Mouse (Mus musculus): ENCODE data around the gene Iah1.

The Iah1 gene

DNA sequence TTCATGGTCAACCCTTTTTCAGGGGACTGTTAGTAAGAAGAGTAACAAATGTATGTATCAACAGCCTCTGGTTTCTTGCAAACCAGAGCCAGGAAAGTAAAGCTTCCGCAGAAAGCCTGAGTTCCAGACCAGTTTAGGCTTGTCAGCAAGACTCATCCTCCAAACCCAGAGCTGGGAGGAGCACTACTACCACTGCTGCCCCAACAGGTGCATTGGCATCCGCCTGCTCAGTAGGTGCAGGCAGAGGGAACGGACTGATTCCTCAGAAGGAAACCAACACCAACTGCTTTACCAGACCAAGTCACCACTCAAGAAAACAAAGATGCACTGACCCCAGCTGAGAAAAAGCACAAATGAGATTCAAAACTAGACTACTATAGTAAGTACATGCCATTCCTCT lies 47.0 kb downstream of the Iah1 start:
- in situ Hi-C loops (cut with MboI; ENCODE audit: unreplicated experiment in 2 of 2): no loop called here

DNA sequence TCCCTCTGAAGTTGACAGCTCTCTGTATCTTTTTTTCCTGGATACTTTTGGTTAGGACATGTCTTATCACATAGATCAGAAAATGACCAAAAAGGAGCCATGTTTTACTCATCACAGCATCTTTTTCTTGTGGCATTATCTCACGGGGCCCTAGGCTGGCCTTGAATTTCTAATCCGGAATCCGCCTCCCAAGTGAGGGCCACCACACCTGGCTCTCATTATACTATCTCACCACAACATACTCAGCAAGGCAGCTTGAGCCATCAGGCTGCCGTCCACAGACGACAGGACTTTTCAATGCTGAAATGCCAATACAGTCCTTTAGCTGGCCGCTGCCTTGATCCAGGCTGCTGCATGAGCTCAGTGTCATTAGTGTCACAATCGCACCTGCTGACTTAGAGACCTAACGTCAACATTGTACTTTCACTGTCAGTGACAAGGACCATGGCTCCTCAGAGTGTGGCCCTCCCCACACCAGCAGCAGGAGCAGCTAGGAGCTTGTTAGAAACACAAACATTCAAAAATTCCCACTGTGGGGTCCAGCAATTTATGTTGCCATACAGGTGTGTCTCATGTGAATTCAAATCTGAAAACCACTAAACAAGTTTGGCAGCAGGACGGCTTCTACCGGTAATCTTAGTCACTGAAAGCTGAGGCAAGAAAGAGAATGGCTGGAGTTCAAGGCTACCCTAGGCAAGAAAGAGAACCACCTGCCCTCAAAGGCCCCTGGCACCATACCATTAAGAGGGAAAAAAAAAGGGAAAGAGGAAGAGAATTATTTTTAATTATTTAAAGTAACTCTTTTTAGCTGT lies 48.6 kb downstream of the Iah1 start:
- in situ Hi-C loops (cut with MboI; ENCODE audit: unreplicated experiment in 2 of 2): no loop called here

DNA sequence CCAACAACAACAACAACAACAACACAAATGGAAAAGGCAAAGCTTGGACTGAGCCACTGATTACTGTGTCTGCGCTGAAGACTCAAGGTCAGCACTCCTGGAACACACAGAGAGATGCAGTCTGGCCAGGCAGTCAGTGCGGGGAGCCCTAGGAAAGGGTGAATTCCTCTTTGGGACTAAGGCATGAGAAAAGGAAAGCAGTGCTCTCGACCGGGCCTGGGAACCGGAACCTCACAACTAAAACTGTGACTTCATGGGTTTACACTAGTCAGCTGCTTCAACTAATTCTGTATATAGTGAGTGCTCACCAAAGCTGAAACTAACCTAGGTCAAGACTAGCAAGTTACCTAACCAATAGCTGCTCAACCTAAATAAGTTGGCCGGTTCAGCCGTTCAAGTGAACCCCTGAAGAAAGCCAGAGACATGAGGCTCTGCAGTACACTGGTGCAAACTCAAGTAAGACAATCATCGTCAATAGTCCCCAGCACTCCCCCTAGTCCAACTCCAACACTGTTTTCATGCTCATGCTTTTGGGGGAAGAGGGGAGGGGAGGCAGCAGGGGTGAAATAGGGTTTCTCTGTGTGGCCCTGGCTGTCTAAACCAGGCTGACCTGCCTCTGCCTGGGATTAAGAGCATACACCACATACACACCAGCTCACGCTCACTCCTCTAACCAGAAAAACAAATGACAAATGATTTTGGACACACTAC lies 52.3 kb downstream of the Iah1 start:
- in situ Hi-C loops (cut with MboI; ENCODE audit: unreplicated experiment in 2 of 2): no loop called here

DNA sequence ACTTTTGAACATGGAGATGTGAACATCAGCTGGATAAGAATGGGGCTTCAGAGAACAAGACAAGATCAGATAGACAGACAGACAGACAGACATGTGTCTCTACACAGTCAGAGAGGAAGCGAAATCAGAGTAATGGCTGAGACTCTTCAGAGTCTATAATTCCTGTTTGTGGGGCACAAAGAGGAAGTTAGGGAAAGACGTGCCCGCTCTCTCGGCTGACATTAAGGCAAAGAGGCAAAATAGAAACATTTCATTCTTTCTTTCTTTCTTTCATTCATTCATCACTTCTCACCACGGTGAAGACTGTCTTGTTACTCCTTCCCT lies 52.9 kb downstream of the Iah1 start:
- in situ Hi-C loops (cut with MboI; ENCODE audit: unreplicated experiment in 2 of 2): no loop called here

DNA sequence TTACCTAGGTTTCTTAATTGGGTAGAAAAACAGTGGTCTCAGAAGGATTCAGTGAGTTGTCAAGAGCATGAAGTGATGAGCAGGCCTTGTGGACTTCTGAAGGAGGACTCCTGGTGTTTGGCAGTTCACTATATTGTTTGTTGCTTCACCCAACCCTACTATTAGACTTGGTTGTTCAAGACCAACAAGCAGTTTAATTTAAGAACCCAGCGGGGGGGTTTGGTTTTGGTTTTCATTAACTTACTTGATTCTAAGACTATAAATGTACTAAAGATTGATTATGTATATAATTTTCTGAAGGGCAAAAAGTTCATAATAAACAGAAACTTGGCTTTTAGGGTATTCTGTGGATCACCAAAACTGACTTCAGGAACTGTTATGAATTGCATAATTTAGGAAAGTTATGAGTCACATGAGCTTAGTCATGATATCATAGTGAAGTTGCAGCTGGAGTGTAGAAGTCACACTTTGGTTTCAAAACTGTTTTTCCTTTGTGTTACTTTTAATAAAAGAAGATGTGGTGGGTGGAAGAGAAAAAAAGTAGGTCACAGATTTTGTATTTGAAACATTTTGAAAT lies 53.9 kb downstream of the Iah1 start:
- in situ Hi-C loops (cut with MboI; ENCODE audit: unreplicated experiment in 2 of 2): loop anchor here (5.0 to 10.0 kb wide), 5 partner anchors 47 to 175 kb away; partner anchors contain the start of genes Cpsf3 (in 2 of the 2), Itgb1bp1 (in 2 of the 2) and Ywhaq (in 1 of the 2)

DNA sequence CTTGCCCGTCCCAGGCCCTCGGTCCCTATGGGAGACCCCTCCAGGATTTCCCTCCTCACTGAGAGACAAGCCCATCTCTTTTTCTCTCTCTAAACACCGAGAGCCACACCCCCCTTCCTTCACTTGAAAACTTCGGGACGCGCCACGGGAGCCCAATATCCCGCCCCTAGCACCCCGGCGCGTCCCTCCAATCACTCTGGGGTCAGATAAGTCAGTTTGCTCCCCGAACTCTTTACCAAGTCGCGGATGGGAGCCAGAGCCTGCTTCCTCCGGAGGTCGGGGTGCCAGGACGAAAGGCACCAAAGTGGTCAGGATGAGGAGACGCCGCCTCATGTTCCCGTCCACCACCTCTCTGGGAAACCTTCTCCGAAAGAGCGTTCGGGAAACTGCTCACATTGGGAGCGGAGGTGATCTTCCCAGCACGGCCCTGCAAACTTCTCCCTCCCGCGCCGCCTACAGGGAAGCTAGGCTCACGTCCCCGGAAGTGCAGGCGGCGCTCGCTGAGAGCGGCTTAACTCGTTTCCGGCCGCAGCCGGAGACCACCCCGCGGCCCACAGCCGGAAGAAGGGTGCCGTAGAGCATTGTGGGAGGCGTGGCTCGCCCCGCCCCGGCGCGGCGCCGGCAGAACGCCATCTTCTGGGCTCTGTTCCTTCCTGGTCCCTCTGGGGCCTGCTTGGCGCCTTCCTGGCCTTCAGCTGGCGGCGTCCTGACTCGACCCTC lies 57.1 kb downstream of the Iah1 start, which contains the start of gene Adam17:
Gene Adam17 (minus strand): TSS at position 533 of the 720 bp plus-strand sequence.
- in situ Hi-C loops (cut with MboI; ENCODE audit: unreplicated experiment in 2 of 2): loop anchor here (5.0 to 10.0 kb wide), 5 partner anchors 44 to 172 kb away; partner anchors contain the start of genes Cpsf3 (in 2 of the 2), Itgb1bp1 (in 2 of the 2) and Ywhaq (in 1 of the 2)
